Mouse (Mus musculus): ENCODE data around the gene Olfr450.

Olfr450 gene

GRCm38 (mm10) chr6:42811639-42812038 is at the start of gene Olfr450:
Gene Olfr450 (plus strand): TSS chr6:42811939.
- in situ Hi-C loops (cut with MboI, MseI) = no loop called here

DNA sequence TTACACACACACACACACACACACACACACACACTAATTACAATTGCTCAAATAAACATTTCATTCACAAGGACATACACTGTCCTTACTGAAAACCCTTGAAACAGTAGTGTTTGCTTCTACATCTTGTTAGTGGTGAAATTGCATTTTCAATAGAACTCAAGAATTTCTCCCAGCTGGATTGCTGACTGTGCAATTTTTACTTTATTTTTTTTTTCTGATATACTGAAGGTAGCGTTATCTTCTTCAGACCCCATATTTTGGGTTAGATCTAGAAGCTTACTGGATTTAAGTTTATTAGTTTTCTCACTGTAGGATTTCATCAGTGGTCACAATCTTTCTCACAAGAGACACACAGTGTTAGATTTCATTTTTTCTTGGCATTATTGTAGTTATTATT is 34.7 kb upstream of the Olfr450 start:
- in situ Hi-C loops (cut with MboI, MseI) = no loop called here

- in situ Hi-C loops (cut with MboI, MseI) = no loop called here
Measured at GRCm38 (mm10) chr6:42784793-42785192, 26.9 kb upstream of the Olfr450 start, which contains the start of gene Olfr452. Gene Olfr452 (plus strand): TSS chr6:42785093.

DNA sequence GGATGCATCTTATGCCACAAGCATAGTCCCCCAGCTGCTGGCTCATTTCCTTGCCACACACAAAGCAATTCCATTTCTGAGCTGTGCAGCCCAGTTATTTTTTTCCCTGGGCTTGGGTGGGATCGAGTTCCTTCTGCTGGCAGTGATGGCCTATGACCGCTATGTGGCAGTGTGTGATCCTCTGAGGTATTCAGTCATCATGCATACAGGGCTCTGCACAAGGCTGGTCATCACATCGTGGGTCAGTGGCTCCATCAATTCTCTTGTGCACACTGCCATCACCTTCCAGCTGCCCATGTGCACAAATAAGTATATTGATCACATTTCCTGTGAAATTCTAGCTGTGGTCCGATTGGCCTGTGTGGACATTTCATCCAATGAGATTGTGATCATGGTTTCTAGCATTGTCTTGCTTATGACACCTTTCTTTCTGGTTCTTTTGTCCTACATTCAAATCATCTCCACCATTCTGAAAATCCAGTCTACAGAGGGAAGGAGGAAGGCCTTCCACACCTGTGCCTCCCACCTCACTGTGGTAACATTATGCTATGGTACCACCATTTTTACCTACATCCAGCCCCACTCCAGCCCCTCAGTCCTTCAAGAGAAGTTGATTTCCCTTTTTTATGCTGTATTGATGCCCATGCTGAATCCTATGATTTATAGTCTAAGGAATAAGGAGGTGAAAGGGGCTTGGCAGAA is 21.3 kb upstream of the Olfr450 start:
- in situ Hi-C loops (cut with MboI, MseI) = no loop called here

- in situ Hi-C loops (cut with MboI, MseI) = no loop called here
Measured at GRCm38 (mm10) chr6:42790949-42791556, 20.7 kb upstream of the Olfr450 start.

DNA sequence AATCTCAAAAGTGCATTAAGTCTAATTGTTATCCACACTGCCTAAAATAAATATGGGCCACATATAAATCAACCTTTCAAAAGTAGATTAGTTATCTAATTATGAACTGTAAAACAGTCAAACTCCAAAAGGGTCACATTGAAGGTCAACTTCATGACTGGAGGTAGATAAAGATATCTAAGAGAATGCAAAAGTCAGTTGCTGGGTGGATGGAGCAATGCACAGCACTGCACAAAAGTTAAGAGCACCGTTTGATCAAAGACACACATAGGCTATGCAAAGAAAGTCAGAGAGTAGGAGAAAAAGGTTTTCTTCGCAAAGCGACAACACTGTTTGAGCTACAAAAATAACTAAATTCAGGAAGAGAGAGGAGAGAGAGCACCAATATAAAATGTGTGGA is 16.8 kb upstream of the Olfr450 start:
- in situ Hi-C loops (cut with MboI, MseI) = no loop called here

- in situ Hi-C loops (cut with MboI, MseI) = no loop called here
Measured at GRCm38 (mm10) chr6:42834084-42834483, 22.3 kb downstream of the Olfr450 start, which contains the start of gene Olfr449. Gene Olfr449 (plus strand): TSS chr6:42834384.

- in situ Hi-C loops (cut with MboI, MseI) = no loop called here
Measured at GRCm38 (mm10) chr6:42860222-42860819, 48.6 kb downstream of the Olfr450 start.

Data from T-helper 2 cell (primary cell).